Mouse (Mus musculus): Measurements from ENCODE around the gene Gltp.

DNA sequence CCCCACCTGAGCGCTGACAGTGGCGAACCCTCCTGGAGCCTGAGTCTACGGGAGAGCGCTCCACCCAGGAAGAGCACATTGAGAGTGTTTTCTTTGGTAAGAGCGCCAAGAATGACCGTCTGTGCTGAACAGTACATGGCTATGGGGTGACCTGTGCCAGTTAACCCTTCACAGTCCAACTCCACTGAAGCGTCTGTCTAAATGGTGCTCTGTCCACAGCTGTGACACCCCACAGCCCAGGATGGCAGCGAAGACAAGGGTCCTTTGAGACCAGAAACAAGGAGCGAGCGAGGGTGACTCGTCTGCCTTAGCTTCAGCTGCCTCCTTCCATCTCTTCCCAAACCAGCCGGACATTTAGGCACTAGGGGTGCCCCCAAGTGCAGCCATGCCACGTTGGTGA lies 2.1 kb downstream of the Gltp start:
- TF ChIP-seq CTCF (IDR thresholded peaks at IDR 0.05; ENCODE audit: low read depth) (no peak), EP300 (IDR thresholded peaks at IDR 0.05; ENCODE audit: low read depth) (no peak)

All from liver, postnatal 0 days (tissue).